Mouse (Mus musculus): ENCODE measurements at regions not wholly inside any gene's neighbourhood (a gene's known extent, or its start where the extent isn't known, plus 50 kb on each side); places are given as distances from the start of the nearest gene placed in this dataset.

- no peak for DNase-seq
- intact Hi-C loops (cut with DNase I) = no loop called here
These were observed 215.6 kb upstream of the Ppargc1a start for GRCm38 (mm10) chr5:51783099-51783498.

- no peak for DNase-seq
- intact Hi-C loops (cut with DNase I) = no loop called here
These were observed 208.1 kb upstream of the Ppargc1a start for GRCm38 (mm10) chr5:51775502-51776145.

GRCm38 (mm10) chr5:51771655-51772054 lies 204.1 kb upstream of the Ppargc1a start:
- DNase-seq = no peak
- intact Hi-C loops (cut with DNase I) = no loop called here

GRCm38 (mm10) chr5:51766111-51766510 lies 198.6 kb upstream of the Ppargc1a start:
- intact Hi-C loops (cut with DNase I) = no loop called here
- no peak for DNase-seq

- no peak for DNase-seq
- intact Hi-C loops (cut with DNase I) = no loop called here
These were observed 196.9 kb upstream of the Ppargc1a start for GRCm38 (mm10) chr5:51764416-51764815.

GRCm38 (mm10) chr5:51763599-51763998 lies 196.1 kb upstream of the Ppargc1a start:
- DNase-seq = no peak
- intact Hi-C loops (cut with DNase I) = no loop called here

DNA sequence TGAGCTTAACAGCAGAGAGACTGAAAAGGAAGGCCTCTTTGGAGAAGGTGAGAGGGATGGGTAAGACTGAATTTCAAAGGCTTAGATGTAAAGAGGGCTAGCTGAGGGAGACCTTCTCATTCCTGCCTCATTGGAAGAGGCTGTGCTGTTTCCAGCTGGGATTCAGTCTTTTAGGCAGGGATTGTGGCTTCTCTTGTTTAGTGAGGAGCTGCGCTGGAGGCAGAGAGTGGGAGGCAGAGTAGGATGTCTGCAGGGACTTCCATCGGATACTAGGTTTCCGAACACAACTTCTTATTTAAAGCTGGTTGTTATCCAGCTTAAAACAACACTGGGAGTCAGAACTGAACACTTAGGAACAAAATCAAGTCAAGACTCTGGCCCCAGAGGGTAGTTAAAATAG lies 194.8 kb upstream of the Ppargc1a start:
- intact Hi-C loops (cut with DNase I) = no loop called here
- DNase-seq = no peak

- no peak for DNase-seq
- intact Hi-C loops (cut with DNase I) = no loop called here
These were observed 190.8 kb upstream of the Ppargc1a start for GRCm38 (mm10) chr5:51758289-51758688.

- intact Hi-C loops (cut with DNase I) = no loop called here
- DNase-seq = no peak
These were observed 190.3 kb upstream of the Ppargc1a start for GRCm38 (mm10) chr5:51757864-51758263.

DNA sequence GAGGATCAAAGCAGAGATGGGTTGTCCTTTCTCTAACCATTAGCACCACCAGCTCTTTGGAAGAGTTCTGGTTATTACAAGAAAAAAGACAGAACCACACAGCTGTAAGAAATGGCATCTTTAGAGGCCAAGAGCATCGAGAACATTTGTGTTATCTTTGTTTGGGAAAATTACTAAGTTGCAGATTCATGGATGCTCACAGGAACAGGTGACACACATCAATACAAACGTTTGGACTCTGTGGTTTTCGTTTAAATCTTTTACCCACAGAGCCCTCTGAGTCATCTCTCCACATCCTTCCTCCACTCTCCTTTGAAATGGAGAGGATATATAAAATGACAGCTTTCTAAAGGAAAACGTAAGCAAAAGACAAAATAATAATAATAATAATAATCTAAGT lies 184.5 kb upstream of the Ppargc1a start:
- intact Hi-C loops (cut with DNase I) = no loop called here
- no peak for DNase-seq

DNA sequence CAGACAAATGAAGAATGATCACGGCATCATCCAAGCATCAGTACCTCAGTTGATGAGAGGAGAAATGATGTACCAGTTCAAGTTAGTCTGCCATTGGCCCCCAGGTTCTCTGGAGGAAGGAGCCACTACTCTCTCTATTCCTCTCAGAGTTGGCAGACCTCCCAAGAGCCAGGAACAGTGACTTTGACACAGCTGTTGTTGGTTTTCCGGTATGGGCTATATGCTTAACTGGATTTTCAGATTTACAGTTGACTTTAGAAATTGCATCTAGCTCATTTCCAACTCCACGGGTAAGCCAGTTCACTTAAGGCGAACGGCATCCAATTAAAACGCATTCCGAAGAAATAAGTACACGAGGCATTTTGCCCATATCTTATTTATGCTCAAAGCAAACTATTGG lies 182.9 kb upstream of the Ppargc1a start:
- no peak for DNase-seq
- intact Hi-C loops (cut with DNase I) = no loop called here

DNA sequence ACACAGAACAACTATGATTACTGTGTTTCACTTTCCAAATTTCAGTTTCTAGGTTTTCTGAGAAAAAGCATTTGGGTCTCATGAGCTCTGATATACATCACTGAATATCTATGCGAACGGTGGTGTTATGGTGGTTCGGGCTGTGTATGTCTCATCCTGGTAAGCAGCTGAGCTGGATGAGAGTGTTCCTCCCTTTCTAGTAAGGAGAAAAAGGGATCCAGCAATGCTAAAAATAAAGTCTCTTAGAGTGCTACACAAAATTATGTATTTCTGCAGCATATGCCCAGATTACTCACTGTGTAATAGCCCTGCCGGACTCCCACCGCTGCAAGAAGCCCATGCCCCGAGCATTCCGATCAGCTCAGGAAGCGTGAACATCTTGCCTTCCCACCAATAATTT lies 173.4 kb upstream of the Ppargc1a start:
- intact Hi-C loops (cut with DNase I) = no loop called here
- no peak for DNase-seq

GRCm38 (mm10) chr5:51730241-51730640 lies 162.7 kb upstream of the Ppargc1a start:
- intact Hi-C loops (cut with DNase I) = no loop called here
- DNase-seq = no peak

GRCm38 (mm10) chr5:51729771-51730170 lies 162.2 kb upstream of the Ppargc1a start:
- intact Hi-C loops (cut with DNase I) = no loop called here
- no peak for DNase-seq

- intact Hi-C loops (cut with DNase I) = no loop called here
- no peak for DNase-seq
These were observed 159.2 kb upstream of the Ppargc1a start for GRCm38 (mm10) chr5:51726762-51727161.

DNA sequence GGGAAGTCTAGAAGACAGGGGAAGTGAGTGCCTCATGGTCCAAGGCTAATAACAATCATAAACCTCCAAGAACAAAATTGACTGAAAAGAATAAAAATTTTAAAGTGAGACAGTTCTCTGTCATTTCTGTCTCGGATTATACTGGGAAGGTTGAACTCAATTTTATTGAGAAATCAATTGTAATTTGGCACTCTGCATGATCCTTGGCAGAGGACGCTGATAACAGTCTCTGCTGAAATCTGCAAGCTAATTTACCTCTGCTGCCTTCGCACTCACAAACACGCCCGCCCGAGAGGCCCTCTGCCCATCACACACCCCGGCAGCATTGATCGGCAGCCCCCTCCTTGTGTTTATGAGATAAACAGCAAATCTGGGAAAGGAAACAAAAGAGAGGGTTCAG lies 151.4 kb upstream of the Ppargc1a start:
- no peak for DNase-seq
- intact Hi-C loops (cut with DNase I) = no loop called here

GRCm38 (mm10) chr5:51718451-51718850 lies 150.9 kb upstream of the Ppargc1a start:
- intact Hi-C loops (cut with DNase I) = no loop called here
- no peak for DNase-seq

DNA sequence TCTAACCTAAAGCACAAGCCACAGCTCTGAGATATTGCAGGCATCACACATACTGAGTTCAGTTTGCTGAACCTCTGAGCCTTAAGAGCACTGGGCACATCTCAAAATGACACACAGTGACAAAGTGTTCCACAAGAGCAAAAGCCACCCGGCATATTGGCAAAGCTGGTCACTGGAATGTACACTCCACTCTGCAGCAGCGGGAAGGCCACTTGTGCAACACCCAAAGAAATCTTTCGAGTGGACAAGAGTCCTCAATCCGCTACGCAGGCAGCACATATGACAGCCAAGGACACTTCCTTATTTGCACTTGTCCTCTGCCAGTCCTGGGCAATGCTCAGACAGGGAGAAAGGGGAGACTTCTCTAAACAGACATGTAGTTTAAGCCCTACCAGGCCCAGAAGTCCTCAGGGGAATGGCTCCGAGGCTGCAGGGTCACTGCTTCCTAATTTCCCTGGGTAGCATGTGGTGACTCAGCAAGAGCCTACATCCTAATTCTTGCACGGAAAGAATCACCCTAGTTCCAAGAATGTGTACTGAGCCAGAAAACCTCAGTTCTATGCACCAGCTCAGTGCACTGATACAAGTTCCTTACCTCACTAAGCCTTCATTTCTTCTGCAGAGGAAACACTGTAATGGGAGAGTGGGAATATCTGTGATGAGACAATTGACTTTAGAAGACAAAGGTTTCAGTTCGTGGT lies 144.5 kb upstream of the Ppargc1a start:
- intact Hi-C loops (cut with DNase I) = no loop called here
- no peak for DNase-seq

GRCm38 (mm10) chr5:51710664-51711063 lies 143.1 kb upstream of the Ppargc1a start:
- no peak for DNase-seq
- intact Hi-C loops (cut with DNase I) = no loop called here

GRCm38 (mm10) chr5:51709447-51709991 lies 142.0 kb upstream of the Ppargc1a start:
- DNase-seq = no peak
- intact Hi-C loops (cut with DNase I) = no loop called here

- intact Hi-C loops (cut with DNase I) = no loop called here
- no peak for DNase-seq
These were observed 112.4 kb upstream of the Ppargc1a start for GRCm38 (mm10) chr5:51679884-51680283.

- DNase-seq = no peak
- intact Hi-C loops (cut with DNase I) = no loop called here
These were observed 103.7 kb upstream of the Ppargc1a start for GRCm38 (mm10) chr5:51671190-51671589.

Measured in gastrocnemius, postnatal 36 days (tissue).